Mouse (Mus musculus) lung, adult 2 months (tissue): ENCODE measurements around the gene Ankrd65. TPM values are rescaled to one million over a fixed set of nuclear protein-coding genes. Genes with fewer than 3 reads are reported as not detected.
A peak's percentile ranks its signal among the peaks of the same experiment; 100 is the strongest.

Source experiments
- DNase-seq: peaks from one replicate; pipeline ENCODE4 v3.0.0; 2022
- H3K4me1 ChIP-seq: fragments of 200-500 bp; 2 replicates; pipeline ENCODE4 v1.6.1; 2011; ENCODE audit warnings: low read length; ENCODE audit not compliant: control insufficient read depth, insufficient read depth
- H3K4me3 ChIP-seq: fragments of 200-500 bp; replicated peaks from 2 replicates; pipeline ENCODE3; 2011; ENCODE audit warnings: low read depth, mild to moderate bottlenecking, control low read depth, low read length; ENCODE audit errors: extremely low read depth
- CTCF ChIP-seq: fragments of 200-500 bp; IDR thresholded peaks from 2 replicates; pipeline ENCODE4 v1.5.1; 2011; ENCODE audit warnings: mild to moderate bottlenecking, low read length, control low read depth; ENCODE audit not compliant: insufficient read depth
- POLR2A ChIP-seq: fragments of 200-500 bp; IDR thresholded peaks from 2 replicates; pipeline ENCODE4 v1.6.1; 2011; ENCODE audit warnings: low read depth, mild to moderate bottlenecking, control low read depth, low read length, borderline replicate concordance; ENCODE audit errors: extremely low read depth
- WGBS: fragments of 180-500 bp; shearing (Covaris S2); methylation state at CpG from one replicate; pipeline ENCODE4 v1.1.7; 2018; 5-methylcytosine and 5-hydroxymethylcytosine counted together
- polyA plus RNA-seq: library from polyadenylated mRNA; depleted of rRNA; stranded (reverse); fragments of >200 nt; gene quantifications from 2 replicates; pipeline ENCODE4 v1.2.3, GENCODE M21; 2012

Gene Ankrd65
- polyA plus RNA-seq, 1 experiment, result 17.3 TPM

GRCm38 (mm10) chr4:155760613-155761355 lies 29.5 kb upstream of the Ankrd65 start, which contains the start of gene Atad3a:
Gene Atad3a, minus strand, starts transcription at chr4:155761093.
- peak within 1 kb of the TSS; percentile 84 for H3K4me3 ChIP-seq
- TF ChIP-seq CTCF, result no peak
- TF ChIP-seq POLR2A, result peak; percentile 72; the same call in 1 of the 2 replicates
- DNase-seq, result peak; percentile 97
- peaks cover 9% of the 10 kb centered on the region for H3K4me1 ChIP-seq
- under 1% methylated on average over 68 of the region's 68 CpGs for WGBS

- Histone ChIP-seq H3K4me3 (peak overlapping the region; percentile 84), H3K4me1 (peaks cover 9% of the 10 kb centered on the region)
- WGBS, result 2% methylated on average over 28 of the region's 28 CpGs
- DNase-seq, result no peak
- no peak for TF ChIP-seq POLR2A
- no peak for TF ChIP-seq CTCF
Observed at GRCm38 (mm10) chr4:155761356-155762099, 28.7 kb upstream of the Ankrd65 start.

GRCm38 (mm10) chr4:155762357-155762756 lies 27.9 kb upstream of the Ankrd65 start:
- Histone ChIP-seq H3K4me3 (no peak overlapping the region), H3K4me1 (peaks cover 9% of the 10 kb centered on the region)
- no peak for DNase-seq
- 68% methylated on average over 3 of the region's 3 CpGs for WGBS
- TF ChIP-seq POLR2A (no peak), CTCF (no peak)

- TF ChIP-seq POLR2A (no peak), CTCF (no peak)
- Histone ChIP-seq H3K4me3 (no peak overlapping the region), H3K4me1 (peaks cover 7% of the 10 kb centered on the region)
- WGBS, result 66% methylated on average over 5 of the region's 5 CpGs
- no peak for DNase-seq
Observed at GRCm38 (mm10) chr4:155769496-155769879, 20.8 kb upstream of the Ankrd65 start.

GRCm38 (mm10) chr4:155769880-155770512 lies 20.2 kb upstream of the Ankrd65 start:
- whole genome bisulfite sequencing, result under 1% methylated on average over 39 of the region's 39 CpGs
- TF ChIP-seq POLR2A (peak; percentile 62), CTCF (peak; percentile 87)
- peaks cover 7% of the 10 kb centered on the region for H3K4me1 ChIP-seq
- DNase-seq, result peak; percentile 91
- H3K4me3 ChIP-seq, result peak overlapping the region; percentile 72

- 52% methylated on average over 24 of the region's 24 CpGs for WGBS
- no peak for TF ChIP-seq POLR2A
- TF ChIP-seq CTCF, result no peak
- no peak overlapping the region for H3K4me3 ChIP-seq
- DNase-seq, result no peak
- H3K4me1 ChIP-seq, result peaks cover 12% of the 10 kb centered on the region
Observed at GRCm38 (mm10) chr4:155770626-155771025, 19.6 kb upstream of the Ankrd65 start.

GRCm38 (mm10) chr4:155771706-155772105 lies 18.5 kb upstream of the Ankrd65 start:
- no peak for TF ChIP-seq CTCF
- no peak for TF ChIP-seq POLR2A
- no peak for DNase-seq
- 61% methylated on average over 2 of the region's 2 CpGs for WGBS

GRCm38 (mm10) chr4:155772786-155773185 lies 17.5 kb upstream of the Ankrd65 start:
- WGBS, result 86% methylated on average over 13 of the region's 13 CpGs
- H3K4me3 ChIP-seq, result no peak overlapping the region

More at GRCm38 (mm10) chr4:155771706-155772105, 18.5 kb upstream of the Ankrd65 start:
- Histone ChIP-seq H3K4me3 (no peak overlapping the region), H3K4me1 (peaks cover 16% of the 10 kb centered on the region)

More at GRCm38 (mm10) chr4:155772786-155773185, 17.5 kb upstream of the Ankrd65 start:
- TF ChIP-seq CTCF (no peak), POLR2A (no peak)
- H3K4me1 ChIP-seq, result peaks cover 16% of the 10 kb centered on the region
- DNase-seq, result no peak
